In the genomic region with DNA sequence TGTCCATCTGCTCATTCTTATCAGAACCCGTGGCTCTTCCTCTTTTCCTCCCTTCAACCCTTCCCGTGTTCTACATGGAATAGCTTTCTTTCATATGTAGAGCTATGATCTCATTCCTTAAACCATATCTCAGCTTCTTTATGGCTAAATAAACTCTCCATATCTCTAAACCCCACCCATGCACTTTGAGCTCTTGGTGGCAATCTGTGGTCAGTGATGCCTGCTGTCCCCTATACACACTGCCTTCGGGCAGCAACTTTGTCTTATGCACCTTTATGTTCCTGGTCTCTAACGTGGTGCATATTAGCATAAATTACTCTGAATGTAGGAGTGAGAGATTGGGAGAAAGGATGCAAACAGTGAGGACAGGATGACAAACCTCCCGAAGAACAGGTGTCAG, we compare ENCODE assay signal across 25 mouse cellular contexts.
"Had no signal": no experiment of that assay in that cellular context is flagged by ENCODE, and none has a peak within 500 bp of the region (broad histone marks: within the 10 kb centered on the region; RNA-seq: fewer than 3 reads in every experiment).

No protein-coding gene starts in this region.

- H3K4me1 ChIP-seq: heart, embryonic 13.5 days; heart, embryonic 15.5 days; hindbrain, embryonic 10.5 days; hindbrain, embryonic 12.5 days; limb, embryonic 13.5 days; limb, embryonic 15.5 days; liver, embryonic 12.5 days had no signal

- DNase-seq: gastrocnemius, adult 2 months; gastrocnemius, postnatal 10 days; gastrocnemius, postnatal 25 days; heart, adult 2 months; heart, postnatal 14 days; heart, postnatal 4 days; kidney, adult 18-20 months; kidney, adult 8-10 months; kidney, postnatal 10 days; kidney, postnatal 25 days; kidney, postnatal 4 days; layer of hippocampus, adult 9-11 months; layer of hippocampus, postnatal 36 days; left cerebral cortex, postnatal 4 days had no signal

- H3K4me3 ChIP-seq: gastrocnemius, adult 2 months; heart, adult 2 months; heart, embryonic 13.5 days; heart, embryonic 15.5 days; hindbrain, embryonic 10.5 days; hindbrain, embryonic 12.5 days; limb, embryonic 13.5 days; limb, embryonic 15.5 days; liver, embryonic 12.5 days had no signal

- H3K36me3 ChIP-seq: heart, embryonic 13.5 days; heart, embryonic 15.5 days; hindbrain, embryonic 10.5 days; hindbrain, embryonic 12.5 days; limb, embryonic 13.5 days; limb, embryonic 15.5 days; liver, embryonic 12.5 days had no signal

- H3K9ac ChIP-seq: heart, embryonic 13.5 days; heart, embryonic 15.5 days; hindbrain, embryonic 12.5 days; hindbrain, embryonic 14.5 days; limb, embryonic 13.5 days; limb, embryonic 15.5 days; liver, embryonic 12.5 days had no signal

- ATAC-seq: hindbrain, embryonic 16.5 days; inflammation-experienced regulatory T-cells, adult 6 months; liver, embryonic 12.5 days had no signal

- H3K9me3 ChIP-seq: heart, embryonic 13.5 days; heart, embryonic 15.5 days; hindbrain, embryonic 10.5 days; hindbrain, embryonic 12.5 days; limb, embryonic 13.5 days; limb, embryonic 15.5 days; liver, embryonic 12.5 days had no signal

- H3K27ac ChIP-seq: gastrocnemius, adult 2 months; heart, adult 2 months; heart, embryonic 13.5 days; heart, embryonic 15.5 days; hindbrain, embryonic 10.5 days; hindbrain, embryonic 12.5 days; hindbrain, embryonic 14.5 days; limb, embryonic 13.5 days; limb, embryonic 15.5 days; liver, embryonic 12.5 days had no signal

- H3K4me2 ChIP-seq: heart, embryonic 11.5 days; heart, embryonic 13.5 days; heart, embryonic 15.5 days; hindbrain, embryonic 12.5 days; hindbrain, embryonic 14.5 days; limb, embryonic 13.5 days; limb, embryonic 15.5 days; liver, embryonic 12.5 days had no signal

- H3K27me3 ChIP-seq: heart, embryonic 13.5 days; heart, embryonic 15.5 days; hindbrain, embryonic 12.5 days; limb, embryonic 13.5 days; limb, embryonic 15.5 days; liver, embryonic 12.5 days had no signal
